Mouse (Mus musculus) midbrain, postnatal 0 days (tissue): Measurements from ENCODE around the gene Dpp6. TPM values are rescaled to one million over a fixed set of nuclear protein-coding genes. Genes with fewer than 3 reads are reported as not detected.

Experiments used
- ATAC-seq: fragments of 200-750 bp; cut with Nextera tagmentation; 2 replicates; pipeline ENCODE4 v1.8.0; 2017; ENCODE audit warnings: moderate number of reproducible peaks, mild to moderate bottlenecking, moderate TSS enrichment, moderate library complexity; ENCODE audit not compliant: low FRiP score
- DNase-seq: peaks from one replicate; pipeline ENCODE4 v3.0.0-alpha.2; 2015; ENCODE audit warnings: low spot score
- H3K27ac ChIP-seq: fragments of 300-500 bp; sonication (generic); 2 replicates; pipeline ENCODE4 v1.5.1; 2014; ENCODE audit warnings: low read depth, mild to moderate bottlenecking, low read length, mixed read lengths
- H3K27me3 ChIP-seq: fragments of 300-500 bp; sonication (generic); 2 replicates; pipeline ENCODE4 v1.6.1; 2014; ENCODE audit warnings: low read length, control low read depth, mixed read lengths; ENCODE audit not compliant: insufficient read depth
- H3K36me3 ChIP-seq: fragments of 300-500 bp; sonication (generic); 2 replicates; pipeline ENCODE4 v1.6.1; 2014; ENCODE audit warnings: low read length, control low read depth, mixed read lengths; ENCODE audit not compliant: insufficient read depth
- H3K4me1 ChIP-seq: fragments of 300-500 bp; sonication (generic); 2 replicates; pipeline ENCODE4 v1.6.1; 2014; ENCODE audit warnings: mild to moderate bottlenecking, control low read depth, antibody characterized with exemption, low read length, mixed read lengths; ENCODE audit not compliant: insufficient read depth
- H3K4me2 ChIP-seq: fragments of 300-500 bp; sonication (generic); 2 replicates; pipeline ENCODE4 v1.6.1; 2014; ENCODE audit warnings: low read depth, mild to moderate bottlenecking, low read length, mixed read lengths; ENCODE audit not compliant: poor library complexity, severe bottlenecking
- H3K4me3 ChIP-seq: fragments of 300-500 bp; sonication (generic); 2 replicates; pipeline ENCODE4 v1.5.1; 2014; ENCODE audit warnings: low read depth, mild to moderate bottlenecking, low read length, moderate library complexity
- H3K9ac ChIP-seq: fragments of 300-500 bp; sonication (generic); replicated peaks from 2 replicates; pipeline ENCODE4 v1.6.1; 2014; ENCODE audit warnings: mild to moderate bottlenecking, low read length, moderate library complexity, mixed read lengths; ENCODE audit not compliant: poor library complexity, severe bottlenecking
- H3K9me3 ChIP-seq: fragments of 300-500 bp; sonication (generic); 2 replicates; pipeline ENCODE4 v1.6.1; 2016; ENCODE audit warnings: low read length, control low read depth
- CTCF ChIP-seq: IDR thresholded peaks from 2 replicates; pipeline ENCODE4 v1.5.1; 2016; ENCODE audit warnings: antibody characterized with exemption, mild to moderate bottlenecking
- WGBS: fragments of 180-500 bp; shearing (Covaris S2); extraction: QIAGEN DNeasy Blood & Tissue Kit; methylation state at CpG from one replicate; pipeline ENCODE4 v1.1.7; 2014; 5-methylcytosine and 5-hydroxymethylcytosine counted together
- polyA plus RNA-seq: library from polyadenylated mRNA; unstranded; fragments of >200 nt; fragmentation: Nextera tagmentation; extraction: Ambion mirVana; gene quantifications from 2 replicates; pipeline ENCODE4 v1.2.1, GENCODE M21; 2015
- total RNA-seq: library from RNA; depleted of rRNA; stranded (reverse); fragments of >200 nt; gene quantifications from 2 replicates; pipeline ENCODE4 v1.2.3, GENCODE M21; 2014

Gene Dpp6
- total and polyA plus RNA-seq, 2 experiments from 2014 or later: 88.6 to 169 TPM

DNA sequence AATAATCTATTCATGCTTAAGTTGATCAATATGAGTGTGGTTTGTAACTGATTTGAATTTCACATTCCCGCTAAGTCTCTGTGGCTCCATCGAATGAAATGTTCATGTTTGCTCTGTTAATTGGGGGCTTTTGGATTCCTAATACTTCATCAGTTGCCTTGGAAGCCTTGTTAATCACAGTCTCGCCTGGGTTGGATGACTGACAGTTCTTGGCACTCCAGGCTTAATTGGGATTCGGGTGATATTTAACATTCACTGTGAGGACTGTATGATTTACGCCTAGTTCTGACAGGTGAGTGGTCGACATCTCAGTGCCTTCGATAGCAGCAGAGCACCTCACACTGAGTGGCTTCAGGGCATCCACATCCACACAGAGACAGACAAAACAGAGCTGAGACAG is 90.1 kb downstream of the Dpp6 start:
- Histone ChIP-seq H3K4me1 (peaks cover 28% of the 10 kb centered on the region; the same call in 1 of the 2 replicates), H3K9ac (no peak overlapping the region), H3K9me3 (no peaks in the 10 kb centered on the region), H3K4me3 (peak overlapping the region; percentile 55), H3K27ac (no peak overlapping the region), H3K4me2 (peak overlapping the region; percentile 80), H3K36me3 (no peaks in the 10 kb centered on the region), H3K27me3 (no peaks in the 10 kb centered on the region)
- no peak for TF ChIP-seq CTCF
- peak; percentile 25 for DNase-seq
- no peak for ATAC-seq
- WGBS: 52% methylated on average over 7 of the region's 7 CpGs

DNA sequence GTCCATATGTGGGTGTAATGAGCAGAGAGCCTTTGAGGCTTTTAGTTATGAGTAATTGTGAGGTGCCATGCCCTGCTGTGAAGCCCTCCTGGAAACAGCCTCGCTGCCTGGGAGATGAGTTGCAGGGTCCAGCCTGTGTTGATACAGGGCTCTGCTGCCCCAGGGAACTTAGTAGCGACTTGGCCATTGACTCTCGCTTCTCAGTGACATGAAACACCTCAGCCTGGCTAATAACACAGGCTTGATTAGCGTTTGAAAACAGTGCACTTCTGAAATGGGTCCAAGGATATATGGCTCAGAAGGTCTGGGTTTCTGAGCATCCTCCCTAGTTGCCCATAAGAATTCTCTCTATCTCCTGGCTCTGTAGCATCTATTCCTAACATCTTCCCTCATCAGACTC is 91.6 kb downstream of the Dpp6 start:
- WGBS: 74% methylated on average over 4 of the region's 4 CpGs
- no peaks in the 10 kb centered on the region for H3K36me3 ChIP-seq
- no peak for ATAC-seq
- no peaks in the 10 kb centered on the region for H3K9me3 ChIP-seq
- H3K4me2 ChIP-seq: no peak overlapping the region
- no peak for TF ChIP-seq CTCF
- no peak overlapping the region for H3K9ac ChIP-seq
- no peak overlapping the region for H3K4me3 ChIP-seq
- DNase-seq: no peak
- H3K4me1 ChIP-seq: peaks cover 23% of the 10 kb centered on the region; the same call in 1 of the 2 replicates
- H3K27me3 ChIP-seq: no peaks in the 10 kb centered on the region
- H3K27ac ChIP-seq: no peak overlapping the region

DNA sequence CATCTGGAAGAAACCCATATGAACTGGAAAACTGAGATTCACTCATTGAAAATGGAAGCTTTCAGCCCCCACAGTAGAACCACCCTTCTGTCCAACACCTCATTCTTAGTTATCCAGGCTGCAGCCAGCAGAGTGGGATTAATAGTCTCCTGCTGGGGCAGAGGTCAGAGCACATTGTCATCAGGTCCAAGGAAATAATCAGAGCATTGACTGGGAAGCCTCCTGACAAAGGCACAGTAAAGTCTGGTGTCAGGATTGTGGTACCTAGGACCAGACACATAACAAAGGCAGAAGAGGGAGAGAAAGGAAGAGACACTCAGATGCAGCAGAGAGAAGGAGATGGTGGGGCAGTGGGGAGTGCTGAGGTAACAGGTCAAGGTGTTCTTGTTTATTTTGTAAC is 93.3 kb downstream of the Dpp6 start:
- Histone ChIP-seq H3K9ac (no peak overlapping the region), H3K9me3 (no peaks in the 10 kb centered on the region), H3K4me3 (no peak overlapping the region), H3K4me1 (peaks cover 18% of the 10 kb centered on the region; the same call in 1 of the 2 replicates), H3K27ac (no peak overlapping the region), H3K27me3 (no peaks in the 10 kb centered on the region), H3K36me3 (no peaks in the 10 kb centered on the region), H3K4me2 (no peak overlapping the region)
- no peak for TF ChIP-seq CTCF
- DNase-seq (no peak), ATAC-seq (no peak)

DNA sequence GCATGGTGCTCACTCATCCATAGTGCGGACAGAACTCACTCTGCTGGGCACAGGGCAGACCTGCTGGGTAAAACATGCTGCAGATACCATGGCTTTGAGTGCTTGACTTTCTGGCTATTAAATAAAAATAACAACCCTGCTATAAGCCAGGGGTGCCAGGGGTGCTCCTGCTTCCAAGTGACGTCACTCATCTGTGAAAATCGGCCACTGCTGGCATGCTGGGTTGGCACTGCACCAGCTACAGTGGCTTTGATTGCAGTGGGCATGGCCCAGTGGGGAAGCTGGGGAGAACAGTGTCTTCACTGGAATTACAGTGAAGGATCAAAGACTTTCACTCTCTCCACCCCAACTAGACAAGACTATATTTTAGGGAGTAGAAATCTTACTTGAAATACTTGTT is 95.0 kb downstream of the Dpp6 start:
- no peak for TF ChIP-seq CTCF
- H3K27ac ChIP-seq: no peak overlapping the region
- ATAC-seq (no peak), DNase-seq (no peak)
- 84% methylated on average over 3 of the region's 3 CpGs for WGBS
- H3K4me2 ChIP-seq: no peak overlapping the region
- H3K9me3 ChIP-seq: no peaks in the 10 kb centered on the region
- H3K9ac ChIP-seq: no peak overlapping the region
- H3K4me1 ChIP-seq: peaks cover 7% of the 10 kb centered on the region; the same call in 1 of the 2 replicates
- no peaks in the 10 kb centered on the region for H3K36me3 ChIP-seq
- no peak overlapping the region for H3K4me3 ChIP-seq
- H3K27me3 ChIP-seq: no peaks in the 10 kb centered on the region

DNA sequence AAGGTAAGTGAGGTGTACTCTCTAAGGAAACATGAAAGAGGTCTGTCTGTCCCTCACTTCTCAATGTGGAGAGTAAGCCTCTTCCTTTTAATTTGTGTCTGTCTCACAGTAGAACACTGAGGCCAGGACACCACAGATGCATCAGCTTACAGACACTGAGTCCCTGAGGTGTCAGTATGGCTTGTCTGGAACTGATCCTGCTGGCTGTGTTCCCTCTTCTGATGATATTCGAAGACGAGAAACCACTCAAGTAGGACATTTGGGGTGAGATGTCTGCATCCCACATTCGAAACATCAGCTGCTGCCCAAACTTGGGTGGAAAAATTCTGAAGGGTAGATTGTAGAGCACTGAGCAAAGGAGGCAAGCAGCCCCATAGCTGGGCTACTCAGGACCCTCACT is 101.8 kb downstream of the Dpp6 start:
- WGBS: 85% methylated on average over 3 of the region's 3 CpGs
- Histone ChIP-seq H3K27ac (no peak overlapping the region), H3K4me2 (no peak overlapping the region), H3K4me3 (no peak overlapping the region), H3K9ac (no peak overlapping the region), H3K36me3 (0 out of 2 replicates have a peak, but pooled peaks cover 5% of the 10 kb centered on the region), H3K27me3 (no peaks in the 10 kb centered on the region), H3K4me1 (no peaks in the 10 kb centered on the region), H3K9me3 (no peaks in the 10 kb centered on the region)
- DNase-seq (no peak), ATAC-seq (no peak)
- no peak for TF ChIP-seq CTCF

DNA sequence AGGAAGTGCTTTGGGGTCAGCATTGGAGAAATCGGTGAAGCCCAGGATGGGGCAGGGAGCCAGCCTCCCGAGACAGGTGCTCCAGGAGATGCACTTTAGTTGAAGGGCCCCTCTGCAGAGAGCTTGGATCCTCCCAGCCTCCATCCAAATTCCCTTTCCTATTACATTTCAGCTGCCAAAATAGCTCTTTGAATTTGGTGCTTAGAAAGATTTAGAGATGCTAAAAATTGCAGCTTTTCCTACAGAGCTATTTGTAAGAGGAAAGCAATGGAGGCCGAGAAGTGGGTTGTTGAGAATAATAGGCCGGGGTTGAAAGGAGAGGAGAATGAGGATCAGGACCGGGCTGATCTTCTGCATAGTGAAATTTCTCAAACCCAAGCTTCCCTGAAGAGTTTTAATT is 107.5 kb downstream of the Dpp6 start:
- no peak for ATAC-seq
- Histone ChIP-seq H3K27me3 (no peaks in the 10 kb centered on the region), H3K4me2 (no peak overlapping the region), H3K4me3 (no peak overlapping the region), H3K36me3 (0 out of 2 replicates have a peak, but pooled peaks cover 2% of the 10 kb centered on the region), H3K9ac (no peak overlapping the region), H3K27ac (no peak overlapping the region), H3K4me1 (no peaks in the 10 kb centered on the region), H3K9me3 (no peaks in the 10 kb centered on the region)
- TF ChIP-seq CTCF: no peak
- WGBS: 86% methylated on average over 5 of the region's 5 CpGs
- DNase-seq: no peak
